Mouse (Mus musculus) liver, postnatal 0 days (tissue): Measurements from ENCODE around the gene Col6a1.

ENCODE experiments used
- CTCF ChIP-seq: sonication (generic); IDR thresholded peaks from 2 replicates; pipeline ENCODE4 v1.5.1; 2016; ENCODE audit warnings: antibody characterized with exemption, low read depth
- EP300 ChIP-seq: IDR thresholded peaks from 2 replicates; pipeline ENCODE4 v1.6.1; 2016; ENCODE audit warnings: antibody characterized with exemption, low read depth, mild to moderate bottlenecking

DNA sequence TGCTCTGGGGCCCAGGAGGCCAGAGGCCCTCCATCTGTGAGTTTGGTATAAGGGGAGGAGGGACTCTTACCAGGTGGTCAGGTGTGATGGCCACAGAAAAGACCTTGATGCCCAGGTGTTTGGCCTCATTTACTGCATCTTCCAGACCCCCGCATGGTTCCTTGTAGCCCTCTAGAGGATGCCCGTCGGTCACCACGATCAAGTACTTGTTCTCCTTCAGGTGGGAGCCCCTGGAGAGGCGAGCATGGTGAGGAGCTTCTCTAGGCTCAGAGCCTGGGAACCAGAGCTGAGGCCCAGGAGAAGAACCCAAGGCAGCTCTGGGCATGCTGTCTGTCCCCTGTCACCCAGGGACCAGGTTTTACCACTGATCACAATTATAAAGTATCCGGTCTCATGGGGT lies 4.2 kb downstream of the Col6a1 start:
- TF ChIP-seq CTCF (no peak), EP300 (no peak)
